Mouse (Mus musculus) myocyte (in vitro differentiated cells): ENCODE measurements around the gene Ercc6l.

Experiments used
- CEBPB ChIP-seq: IDR thresholded peaks from 2 replicates; pipeline ENCODE4 v1.6.1; 2011; ENCODE audit warnings: mild to moderate bottlenecking, moderate library complexity; ENCODE audit not compliant: poor library complexity, insufficient read depth, severe bottlenecking
- E2F4 ChIP-seq: IDR thresholded peaks from one replicate; pipeline ENCODE4 v1.6.1; 2011; ENCODE audit warnings: mild to moderate bottlenecking, control low read depth, moderate library complexity; ENCODE audit not compliant: insufficient read depth
- MYOD1 ChIP-seq, 3 experiments: IDR thresholded peaks; one replicate each; pipeline ENCODE4 v1.6.1; 2011; ENCODE audit warnings: control low read depth in 2 of 3, low read depth in 2 of 3, mild to moderate bottlenecking in 2 of 3, moderate library complexity in 1 of 3; ENCODE audit not compliant: insufficient read length in 2 of 3, control insufficient read depth in 1 of 3
- MYOG ChIP-seq, 3 experiments: IDR thresholded peaks; one replicate each; pipeline ENCODE4 v1.6.1; 2011; ENCODE audit warnings: control low read depth in 2 of 3, low read depth in 2 of 3, mild to moderate bottlenecking in 2 of 3; ENCODE audit not compliant: insufficient read length in 2 of 3, control insufficient read depth in 1 of 3, insufficient read depth in 1 of 3
- POLR2A ChIP-seq: IDR thresholded peaks from one replicate; pipeline ENCODE4 v1.6.1; 2011; ENCODE audit warnings: low read depth, mild to moderate bottlenecking, control low read depth, moderate library complexity; ENCODE audit not compliant: insufficient read length
- REST ChIP-seq: IDR thresholded peaks from one replicate; pipeline ENCODE4 v1.6.1; 2011; ENCODE audit warnings: mild to moderate bottlenecking, control low read depth, moderate library complexity; ENCODE audit not compliant: insufficient read depth, insufficient read length
- TCF12 ChIP-seq: IDR thresholded peaks from one replicate; pipeline ENCODE4 v1.6.1; 2011; ENCODE audit warnings: mild to moderate bottlenecking, control low read depth; ENCODE audit not compliant: poor library complexity, insufficient read depth, severe bottlenecking
- TCF3 ChIP-seq: IDR thresholded peaks from one replicate; pipeline ENCODE4 v1.6.1; 2011; ENCODE audit warnings: low read depth, control low read depth; ENCODE audit not compliant: insufficient read length
- USF1 ChIP-seq: IDR thresholded peaks from one replicate; pipeline ENCODE4 v1.6.1; 2011; ENCODE audit warnings: low read depth, mild to moderate bottlenecking, control low read depth, moderate library complexity

- TF ChIP-seq POLR2A (no peak), E2F4 (no peak), USF1 (no peak), TCF3 (no peak), MYOG (IDR thresholded peaks at IDR 0.05; ENCODE audit: control insufficient read depth in 1 of 3, insufficient read depth in 1 of 3, insufficient read length in 2 of 3, low read depth in 2 of 3) (no peak), CEBPB (no peak), TCF12 (no peak), MYOD1 (IDR thresholded peaks at IDR 0.05; ENCODE audit: control insufficient read depth in 1 of 3, insufficient read length in 2 of 3, low read depth in 2 of 3) (no peak), REST (no peak)
Measured at GRCm38 (mm10) chrX:102119042-102119864, 37.6 kb downstream of the Ercc6l start, which contains the start of gene Pin4.
